Mouse (Mus musculus) R1 (cell line): ENCODE measurements around the gene Olfr1467.

Experiments used
- DNase-seq: peaks from one replicate; pipeline ENCODE4 v3.0.0-alpha.2; 2018; ENCODE audit warnings: low read depth, low spot score

The Olfr1467 gene

DNA sequence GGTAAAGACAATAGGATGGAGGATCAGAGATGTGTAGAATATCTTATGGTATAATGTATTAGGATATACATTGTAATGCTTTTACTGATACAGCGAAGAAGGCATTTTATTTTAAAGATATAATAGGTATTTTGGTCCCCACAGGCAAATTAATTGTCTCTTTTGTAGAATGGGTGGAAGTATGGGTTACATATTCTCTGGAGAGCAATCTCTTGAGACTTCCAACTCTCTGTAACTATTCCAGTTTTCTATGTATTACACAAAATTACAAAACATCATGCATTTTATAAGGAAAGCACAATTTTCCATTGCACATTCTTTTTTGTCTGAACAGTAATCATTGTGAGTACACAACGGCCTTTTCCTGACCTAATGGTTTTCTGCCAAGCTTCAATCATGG, at the start of gene Olfr1467:
Olfr1467 (plus strand) TSS at position 301 of the 400 bp plus-strand sequence.
- DNase-seq, result no peak

GRCm38 (mm10) chr19:13315441-13315840, 46.6 kb upstream of the Olfr1467 start, which contains the start of gene Olfr1465:
Gene Olfr1465, minus strand, starts transcription at chr19:13315541.
- DNase-seq, result no peak

GRCm38 (mm10) chr19:13338562-13338961, 23.5 kb upstream of the Olfr1467 start, which contains the start of gene Olfr1466:
Gene Olfr1466, plus strand, starts transcription at chr19:13338862.
- DNase-seq, result no peak

DNA sequence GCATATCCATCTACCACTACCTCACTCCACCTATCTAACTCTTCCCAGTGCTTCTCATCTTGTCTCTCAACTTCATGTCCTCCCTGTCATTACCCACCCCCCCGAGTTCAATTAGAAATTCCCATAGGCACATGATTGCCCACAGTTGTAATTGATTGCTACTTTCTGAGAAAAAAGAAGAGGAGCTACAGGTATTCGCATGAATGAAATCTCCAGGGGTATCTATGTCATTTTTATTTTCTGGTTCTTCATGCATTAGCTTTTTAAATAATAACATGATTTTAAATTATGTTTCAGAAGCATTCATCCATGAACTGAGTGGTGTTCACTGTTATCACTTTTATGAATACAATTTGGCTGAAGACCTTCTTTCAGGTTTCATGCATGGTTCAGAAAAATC, 45.5 kb downstream of the Olfr1467 start, which contains the start of gene Olfr1469:
Olfr1469 (plus strand) TSS at position 301 of the 400 bp plus-strand sequence.
- DNase-seq, result no peak
